Mouse (Mus musculus) thymus, postnatal 0 days (tissue): ENCODE results near the gene Itih3. TPM values are rescaled to one million over a fixed set of nuclear protein-coding genes. Genes with fewer than 3 reads are reported as not detected.

ENCODE experiments used
- DNase-seq: peaks from one replicate; pipeline ENCODE4 v3.0.0-alpha.2; 2015; ENCODE audit warnings: low spot score
- polyA plus RNA-seq: library from polyadenylated mRNA; unstranded; fragments of >200 nt; fragmentation: Nextera tagmentation; extraction: Ambion mirVana; gene quantifications from 2 replicates; pipeline ENCODE4 v1.2.1, GENCODE M21; 2015

Itih3 gene
- 0.16 and 0.24 TPM in 2 replicates for polyA plus RNA-seq

DNA sequence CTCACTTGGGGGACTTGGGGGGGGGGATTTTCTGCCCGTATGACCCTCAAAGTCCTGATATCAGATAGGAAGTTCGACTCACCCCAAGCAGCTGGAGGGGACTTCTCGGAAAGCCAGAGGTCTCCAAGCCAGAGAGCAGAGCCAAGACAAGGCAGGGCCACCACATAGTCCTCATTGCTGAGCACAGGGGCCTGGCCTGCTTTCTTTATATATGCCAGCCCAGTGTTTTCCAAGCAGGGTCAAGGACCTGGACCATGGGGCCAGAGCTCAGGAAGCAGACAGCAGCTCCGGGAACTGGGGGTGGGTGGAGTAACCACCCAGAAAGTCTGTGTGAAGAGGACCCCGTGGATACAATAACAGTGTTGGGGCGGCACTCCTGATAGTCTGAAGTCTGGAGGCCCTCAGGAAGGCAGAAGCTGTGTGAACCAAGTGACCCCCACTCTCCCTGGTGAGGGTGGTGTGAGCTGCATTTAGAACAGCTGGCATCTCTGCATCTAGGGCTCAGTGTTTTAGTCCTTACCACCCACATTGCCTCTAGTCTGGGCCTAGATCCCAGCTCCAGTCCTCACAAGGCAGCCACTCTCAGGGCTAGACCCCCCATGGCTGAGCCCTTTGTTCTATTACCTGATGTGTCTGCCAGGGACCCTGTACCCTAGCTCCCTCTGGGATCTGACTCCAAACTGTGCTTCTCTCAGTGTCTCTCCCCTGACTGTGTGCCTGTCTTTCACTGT, at the start of gene Itih3:
Gene Itih3, minus strand, starts transcription at position 386 of the 731 bp plus-strand sequence.
- DNase-seq: no peak

DNA sequence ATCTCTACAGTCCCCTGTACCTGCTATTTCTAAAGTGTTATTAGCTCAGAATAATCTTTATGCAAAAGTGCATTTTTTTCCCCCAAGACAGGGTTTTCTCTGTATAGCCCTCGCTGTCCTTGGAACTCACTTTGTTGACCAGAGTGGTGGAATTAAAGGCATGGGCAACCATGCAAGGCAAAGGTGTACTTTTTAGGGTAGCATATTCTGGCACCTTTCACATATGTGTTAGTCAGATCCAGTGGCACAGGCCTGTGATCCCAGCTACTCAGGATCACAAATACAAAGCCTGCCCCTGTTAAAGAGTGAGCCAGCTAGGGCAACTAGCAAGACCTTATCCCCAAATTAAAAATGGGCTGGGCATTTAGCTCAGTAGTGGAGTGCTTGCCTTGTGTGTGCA, 36.8 kb upstream of the Itih3 start:
- DNase-seq: no peak

DNA sequence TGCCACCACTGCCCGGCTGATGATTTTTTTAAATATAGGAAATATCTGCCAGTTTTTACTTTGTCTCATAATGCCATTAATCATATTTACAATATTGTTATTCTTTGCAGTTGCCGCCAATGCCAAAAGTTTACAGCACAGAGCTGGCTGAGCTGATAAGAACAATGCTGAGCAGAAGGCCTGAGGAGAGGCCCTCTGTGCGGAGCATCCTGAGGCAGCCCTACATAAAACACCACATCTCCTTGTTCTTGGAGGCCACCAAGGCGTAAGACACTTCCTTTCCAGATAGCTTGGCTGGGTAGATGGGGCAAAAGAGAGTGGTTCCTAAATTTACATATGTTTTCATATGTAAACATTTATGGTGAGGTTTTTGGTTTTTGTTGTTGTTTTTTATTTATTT, 35.5 kb upstream of the Itih3 start:
- DNase-seq: no peak

DNA sequence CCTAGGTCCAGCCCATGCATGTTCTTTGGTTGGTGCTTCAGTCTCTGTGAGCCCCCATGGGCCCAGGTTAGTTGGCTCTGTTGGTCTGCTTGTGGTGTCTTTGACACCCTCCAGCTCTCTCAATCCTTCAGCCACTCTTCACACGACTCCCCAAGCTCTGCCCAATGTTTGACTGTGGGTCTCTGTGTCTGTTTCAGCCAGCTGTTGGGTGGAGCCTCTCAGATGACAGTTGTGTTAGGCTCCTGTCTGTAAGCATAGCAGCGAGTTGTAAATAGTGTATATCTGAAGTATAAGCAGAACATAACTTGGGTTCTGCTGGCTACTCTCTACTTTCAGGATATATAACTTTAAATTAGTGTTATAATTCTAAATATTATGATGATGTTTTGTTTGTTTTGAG, 35.0 kb upstream of the Itih3 start:
- no peak for DNase-seq

DNA sequence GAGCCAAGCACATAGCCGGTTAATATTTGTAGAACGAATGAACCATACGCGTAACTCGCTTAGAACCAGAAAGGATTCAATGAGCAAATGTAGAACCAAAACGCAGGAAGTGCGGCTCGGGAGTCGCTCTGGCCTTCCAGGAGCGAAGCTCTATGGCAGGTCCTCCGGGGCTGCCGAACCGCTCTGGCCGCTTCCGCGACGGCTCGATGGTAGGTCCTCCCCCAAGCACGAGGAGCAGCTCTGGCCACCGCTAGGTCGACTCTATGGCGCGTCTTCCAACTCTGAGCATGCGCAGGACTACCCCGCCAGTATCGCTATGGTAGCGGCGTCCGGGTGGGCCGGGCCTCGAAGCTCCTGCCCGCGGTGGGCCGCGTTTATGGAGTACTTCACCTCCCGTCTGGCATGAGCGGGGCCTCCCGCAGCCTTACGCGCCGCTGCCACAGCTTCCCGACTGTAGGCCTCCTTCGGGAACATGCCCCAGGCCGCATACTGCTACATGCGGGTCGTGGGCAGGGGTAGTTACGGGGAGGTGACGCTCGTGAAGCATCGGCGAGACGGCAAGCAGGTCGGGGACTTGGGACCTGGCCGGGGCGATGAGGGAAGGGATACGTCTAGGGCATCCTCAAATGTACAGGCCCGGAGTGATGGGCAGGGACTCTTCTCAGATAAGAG, 27.7 kb upstream of the Itih3 start, which contains the start of gene Nek4:
Gene Nek4, plus strand, starts transcription at position 224 of the 672 bp plus-strand sequence.
- peak; percentile 97 for DNase-seq

DNA sequence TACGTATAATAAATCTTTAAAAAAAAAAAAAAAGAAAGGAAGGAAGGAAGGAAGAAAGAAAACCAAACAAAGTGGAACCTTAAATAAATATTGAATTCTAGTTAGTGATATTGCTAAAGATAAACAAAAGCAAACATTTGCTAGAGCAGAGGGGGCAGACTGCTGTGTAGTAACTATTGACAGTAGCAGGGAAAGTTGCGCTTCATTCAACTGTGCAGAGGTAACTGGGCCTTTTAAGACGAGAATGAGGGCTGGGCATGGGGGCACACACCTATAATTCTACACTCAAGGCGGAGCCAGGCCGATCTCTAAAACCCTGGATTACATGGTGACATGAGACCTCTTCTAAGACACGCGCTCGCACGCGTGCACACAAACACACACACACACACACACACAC, 26.4 kb upstream of the Itih3 start:
- no peak for DNase-seq

DNA sequence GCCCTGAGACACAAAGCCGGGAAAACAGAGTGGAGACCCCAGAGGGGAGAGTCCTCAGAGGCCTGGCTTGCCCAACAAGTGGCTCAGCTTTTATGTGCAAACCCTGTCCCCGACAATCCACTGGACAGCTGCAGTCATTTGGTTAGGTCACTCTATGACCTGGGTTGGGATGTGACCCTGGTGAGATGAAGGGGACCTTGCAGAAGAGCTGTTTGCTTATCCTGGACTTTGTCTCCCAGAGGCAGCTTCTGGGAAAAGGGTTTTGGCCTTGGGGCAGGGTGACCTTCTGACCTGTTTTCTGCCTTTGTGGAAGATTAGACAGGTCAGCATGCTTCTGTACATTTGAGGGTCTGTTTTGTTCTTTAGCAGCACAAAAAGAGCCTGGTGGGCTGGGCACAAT, 21.2 kb upstream of the Itih3 start:
- DNase-seq: no peak

DNA sequence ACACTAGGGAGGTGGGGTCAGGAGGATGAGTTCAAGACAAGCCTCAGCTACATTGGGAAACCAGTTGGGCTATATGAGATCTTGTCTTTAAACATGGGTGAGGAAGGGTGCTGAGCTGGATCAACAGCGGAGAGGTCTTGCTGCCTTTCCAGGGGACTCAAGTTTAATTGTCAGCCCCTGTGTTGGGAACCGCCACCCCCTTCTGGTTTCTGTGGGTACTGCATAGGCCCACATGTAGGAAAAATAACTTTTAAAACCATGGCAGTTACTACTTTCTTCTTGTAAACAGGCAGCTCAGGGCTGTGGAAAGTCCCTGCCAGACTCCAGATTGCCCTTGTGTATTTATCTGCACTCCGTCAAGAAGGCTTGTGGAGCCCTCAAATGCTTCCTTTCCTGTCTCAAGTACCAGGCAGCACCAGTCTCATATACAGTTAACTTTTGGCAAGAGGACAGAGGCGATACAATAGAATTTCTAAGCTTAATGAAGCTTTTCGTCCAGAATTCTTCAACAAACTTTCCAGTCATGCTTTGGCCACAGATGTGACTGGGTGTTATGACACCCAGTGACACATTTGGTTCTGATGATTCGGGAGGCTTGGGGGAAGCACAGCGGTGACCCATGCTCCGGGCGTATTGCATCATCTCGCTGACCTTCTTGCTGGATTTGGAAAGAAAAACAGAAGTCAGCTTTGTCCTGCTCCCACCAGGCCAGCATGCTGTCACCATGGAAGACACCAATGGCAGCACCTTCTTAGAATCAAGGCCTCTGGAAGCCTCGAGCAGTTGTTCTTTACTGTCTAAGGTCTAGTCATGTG, 20.5 kb upstream of the Itih3 start:
- DNase-seq: peak; percentile 38

DNA sequence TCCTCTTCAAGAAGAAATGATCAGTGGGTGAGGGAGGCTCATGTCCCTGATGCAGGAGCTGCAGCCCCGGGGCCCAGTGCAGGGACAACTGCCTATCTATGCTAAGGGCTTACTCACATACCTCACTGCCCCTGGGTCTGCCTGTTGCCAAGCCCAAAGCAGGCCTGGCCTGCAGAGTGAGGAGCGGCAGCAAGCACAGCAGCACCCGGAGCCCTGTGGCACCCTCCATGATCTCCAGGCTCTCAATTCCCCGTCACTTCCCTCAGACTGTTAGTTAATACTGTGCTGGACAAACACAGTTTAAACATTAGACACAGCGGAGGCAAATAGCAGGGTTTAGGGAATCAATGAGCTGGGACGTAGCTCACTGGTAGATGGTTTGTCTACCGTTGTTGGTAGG, 19.5 kb upstream of the Itih3 start, which contains the start of gene Itih1:
Gene Itih1, minus strand, starts transcription at position 252 of the 400 bp plus-strand sequence.
- DNase-seq: no peak

DNA sequence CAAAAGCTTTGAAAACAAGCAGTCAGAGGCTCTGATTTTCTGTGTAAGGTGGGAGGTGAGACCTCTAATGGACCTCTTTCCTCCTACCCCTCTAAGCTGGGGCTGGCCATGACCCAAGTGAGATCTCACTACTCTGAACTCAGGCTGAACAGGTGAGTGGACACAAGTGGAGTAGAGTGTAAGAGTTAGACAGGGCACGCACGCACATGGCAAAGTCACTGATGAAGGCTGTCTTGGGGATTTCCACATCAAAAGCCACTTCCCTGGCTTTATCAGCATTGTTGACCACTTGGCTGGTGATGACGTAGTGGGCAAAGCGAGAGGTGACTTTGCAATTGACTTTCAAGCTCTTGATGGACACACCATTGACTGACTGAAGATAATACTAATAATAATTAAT, 18.7 kb upstream of the Itih3 start:
- DNase-seq: no peak

DNA sequence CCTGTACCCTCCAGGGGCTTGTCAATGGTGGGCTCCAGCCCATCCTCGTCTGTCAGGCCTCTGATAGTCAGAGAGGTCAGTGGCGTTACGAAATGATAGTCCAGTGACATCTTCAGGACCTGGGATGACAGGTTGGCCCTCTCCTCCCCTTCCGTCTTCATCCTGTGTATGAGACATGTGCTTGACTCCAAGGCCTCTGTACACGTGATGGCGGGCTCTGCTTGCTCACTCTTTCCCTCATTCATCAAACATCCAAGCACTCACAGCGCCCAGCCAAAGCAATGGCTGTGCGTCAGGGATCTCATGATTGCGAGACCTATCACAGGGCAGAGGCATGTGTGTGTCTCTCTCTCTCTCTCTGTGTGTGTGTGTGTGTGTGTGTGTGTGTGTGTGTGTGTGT, 9.8 kb upstream of the Itih3 start:
- DNase-seq: no peak

DNA sequence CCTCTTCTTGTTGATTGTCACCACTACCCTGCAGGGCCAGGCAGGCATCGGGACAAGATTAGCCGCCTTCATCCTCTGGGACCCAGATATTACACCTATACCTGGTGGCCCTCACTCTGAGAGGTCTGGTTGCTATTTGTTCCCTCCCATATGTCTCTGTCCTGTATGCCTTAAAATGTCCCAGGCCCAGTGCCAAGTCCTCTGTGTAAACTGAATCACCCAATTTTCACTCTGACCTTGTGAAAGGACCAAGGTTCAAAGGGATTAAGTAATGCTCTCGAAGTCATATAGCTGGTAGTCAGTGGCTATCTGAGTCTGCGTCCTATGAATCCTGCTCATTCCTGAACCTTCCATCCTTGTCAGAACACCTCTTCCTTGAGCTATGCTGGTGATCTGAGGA, 6.8 kb upstream of the Itih3 start:
- no peak for DNase-seq

DNA sequence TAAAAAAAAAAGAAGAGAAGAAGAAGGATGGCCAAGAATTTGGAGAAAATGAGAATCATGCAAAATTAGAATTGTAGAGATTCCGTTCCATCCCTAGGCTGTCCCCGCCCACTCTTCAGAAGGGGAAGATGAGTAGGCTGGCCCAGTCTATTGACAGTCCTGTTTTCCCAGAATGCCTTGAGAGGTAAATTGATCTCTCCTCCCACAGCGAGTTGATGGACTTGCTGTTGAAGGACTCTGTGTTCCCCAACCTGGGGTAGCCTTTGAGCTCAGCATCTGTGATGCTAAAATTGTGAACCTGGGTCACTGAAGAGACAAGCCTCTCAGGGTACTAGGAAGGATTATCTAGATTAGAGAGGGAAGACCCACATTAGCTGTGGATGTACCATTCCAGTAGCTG, 1.9 kb upstream of the Itih3 start:
- no peak for DNase-seq

DNA sequence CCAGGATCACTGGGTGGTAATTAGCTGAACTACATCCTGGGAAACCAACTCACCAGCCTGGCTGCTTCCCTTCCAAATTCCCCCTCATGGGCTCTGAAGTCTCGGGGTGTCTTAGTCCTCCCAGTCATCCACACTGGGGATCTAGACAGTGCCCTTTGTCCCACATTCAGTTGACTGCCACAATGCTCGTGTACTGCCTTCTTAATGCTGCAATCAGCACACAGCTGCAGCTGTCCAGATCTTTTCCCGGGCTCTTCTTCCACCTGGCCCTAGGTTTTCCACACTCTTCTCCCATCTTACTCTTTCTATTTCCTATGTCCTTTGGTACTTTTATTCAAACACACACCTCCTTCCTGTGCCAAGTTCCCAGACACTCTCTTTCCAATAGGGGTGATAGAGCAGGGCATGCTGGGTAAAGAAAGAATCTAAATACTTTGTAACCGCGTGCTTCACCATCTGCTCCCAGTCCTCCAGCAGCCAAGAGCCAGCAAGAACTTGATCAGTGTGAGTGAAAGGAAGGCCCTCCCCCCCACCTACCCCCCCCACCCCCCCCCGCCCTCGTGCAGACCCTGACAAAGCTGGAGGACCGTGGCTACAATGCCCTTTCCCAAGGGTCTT, 1.4 kb downstream of the Itih3 start:
- DNase-seq: no peak

DNA sequence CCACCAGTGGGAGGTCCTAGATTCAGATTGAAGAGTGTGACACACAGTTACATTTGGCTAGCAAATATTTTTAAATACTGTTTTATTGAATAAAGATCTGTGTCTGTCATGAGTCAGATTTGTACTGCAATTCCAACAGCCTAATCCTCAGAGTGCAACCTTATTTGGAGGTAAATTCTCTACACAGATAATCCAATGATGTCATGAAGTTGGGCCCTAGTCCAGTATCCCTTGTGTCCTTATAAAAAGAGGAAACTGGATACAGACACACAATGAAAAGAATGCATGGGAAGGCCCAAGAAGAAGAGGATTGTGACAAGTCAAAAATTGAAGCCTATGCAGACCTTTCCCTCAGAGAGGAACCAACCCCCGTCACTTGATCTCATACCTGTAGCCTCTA, 7.0 kb downstream of the Itih3 start:
- no peak for DNase-seq

DNA sequence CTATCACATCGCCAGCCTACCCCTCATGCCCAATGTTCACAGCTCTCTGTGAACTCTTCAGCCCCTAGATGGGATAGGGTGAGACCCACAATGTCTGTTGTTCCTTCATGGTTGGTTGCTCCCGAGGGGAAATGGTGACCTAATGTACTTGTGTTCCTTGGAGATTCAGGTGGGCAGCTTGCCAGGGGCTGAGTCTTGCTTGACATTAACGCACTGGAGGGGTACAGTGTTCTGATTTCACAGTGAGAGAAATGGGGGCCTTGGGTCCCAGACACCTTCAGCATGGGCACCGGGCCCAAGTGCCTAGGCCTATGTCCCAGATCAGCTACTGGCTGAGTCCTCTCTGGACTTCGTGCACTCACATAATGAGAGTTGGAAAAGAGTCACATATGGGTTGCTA, 10.2 kb downstream of the Itih3 start:
- no peak for DNase-seq

DNA sequence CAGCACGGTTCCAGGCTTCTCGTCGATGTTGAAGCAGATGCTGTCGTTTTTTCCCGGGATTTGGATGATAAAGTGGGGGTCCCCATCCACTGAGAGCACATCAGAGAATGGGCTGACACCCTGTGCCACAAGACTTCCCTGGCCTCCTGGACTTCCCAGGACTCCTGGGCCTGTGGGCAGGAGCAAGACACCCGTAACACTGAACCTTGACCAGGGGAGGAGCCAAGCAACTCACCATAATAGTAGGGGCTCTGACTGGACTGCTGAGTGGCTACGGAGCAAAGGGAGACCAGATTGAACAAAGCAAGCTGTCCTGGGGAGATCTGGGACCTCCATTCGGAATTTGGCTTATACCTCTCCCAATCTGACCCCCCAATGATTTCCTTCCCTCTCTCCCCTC, 10.9 kb downstream of the Itih3 start:
- no peak for DNase-seq

DNA sequence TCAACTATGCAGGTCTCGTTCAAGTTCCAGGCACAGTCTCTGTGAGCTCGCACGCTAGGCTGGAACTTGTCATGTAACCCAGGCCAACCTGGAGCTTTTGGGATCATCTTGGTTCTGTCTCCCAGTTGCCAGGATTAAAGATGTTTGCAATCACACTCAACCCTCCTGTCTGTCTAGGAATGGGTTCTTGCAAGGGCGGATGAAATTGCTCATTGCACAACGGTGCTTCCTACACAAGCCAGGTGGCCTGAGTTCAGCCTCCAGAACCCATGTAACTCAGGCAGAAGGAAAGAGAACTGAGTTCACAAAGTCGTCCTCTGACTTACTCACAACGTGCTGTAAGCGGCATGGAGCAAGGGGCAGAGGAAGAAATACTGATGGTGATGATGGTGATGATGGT, 12.4 kb downstream of the Itih3 start:
- no peak for DNase-seq

DNA sequence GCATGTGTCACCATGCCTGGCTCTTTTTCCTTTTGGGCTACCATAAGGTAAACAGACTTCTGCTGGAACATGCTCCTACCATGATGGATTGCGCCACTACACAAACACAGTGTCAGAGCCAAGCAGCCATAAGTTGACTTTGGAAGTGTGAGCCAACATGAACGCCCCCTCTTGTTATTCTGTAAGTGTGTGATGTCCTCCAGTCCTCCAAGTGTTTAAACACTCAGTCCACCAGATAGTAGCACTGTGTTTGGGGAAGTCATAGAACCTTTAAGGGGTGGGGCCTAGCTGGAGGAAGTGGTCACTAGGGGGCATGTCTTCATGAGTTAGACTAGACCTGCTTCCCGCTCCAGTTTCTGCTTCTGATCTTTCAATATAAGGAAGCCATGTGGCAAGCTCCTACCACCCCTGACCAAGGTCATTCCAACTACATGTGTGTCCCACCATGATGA, 15.7 kb downstream of the Itih3 start:
- DNase-seq: no peak

DNA sequence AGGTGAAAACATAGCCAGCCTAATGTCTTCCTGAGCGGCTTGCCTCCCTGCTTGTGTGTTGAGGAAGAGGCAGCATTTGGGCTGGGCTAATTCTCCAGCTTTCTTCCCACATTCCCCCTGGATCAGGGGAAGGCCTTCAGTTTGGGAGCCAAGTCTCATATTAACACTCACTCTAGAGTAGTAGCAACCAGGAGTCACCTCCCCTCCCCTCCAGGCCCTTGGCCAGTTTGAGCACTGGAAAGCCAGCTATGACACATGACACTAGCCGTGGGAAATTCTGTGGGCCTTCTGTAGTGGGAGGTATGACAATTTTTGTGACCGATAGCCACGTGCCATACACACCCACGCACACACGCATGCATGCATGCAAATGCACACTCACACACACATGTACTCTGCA, 17.6 kb downstream of the Itih3 start:
- no peak for DNase-seq

DNA sequence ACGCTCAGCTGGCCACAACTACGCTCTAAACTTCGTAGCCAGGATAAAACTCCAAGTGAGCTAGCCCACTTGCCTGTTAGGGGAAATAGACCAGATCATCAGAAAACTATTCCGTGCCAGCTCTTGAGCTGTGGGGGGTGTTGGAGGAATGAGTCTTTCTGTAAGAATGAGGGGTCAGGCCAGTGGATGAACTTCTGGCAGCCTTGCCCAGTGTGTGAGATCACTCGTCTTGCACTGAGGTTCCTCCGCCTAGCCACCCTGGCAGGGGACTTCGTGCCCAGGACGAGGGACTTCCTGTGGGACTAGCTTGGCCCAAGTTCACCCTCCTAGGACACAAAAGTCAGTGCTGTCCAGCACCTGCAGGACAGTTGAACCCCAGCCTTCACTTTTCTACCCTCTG, 19.3 kb downstream of the Itih3 start:
- DNase-seq: no peak

DNA sequence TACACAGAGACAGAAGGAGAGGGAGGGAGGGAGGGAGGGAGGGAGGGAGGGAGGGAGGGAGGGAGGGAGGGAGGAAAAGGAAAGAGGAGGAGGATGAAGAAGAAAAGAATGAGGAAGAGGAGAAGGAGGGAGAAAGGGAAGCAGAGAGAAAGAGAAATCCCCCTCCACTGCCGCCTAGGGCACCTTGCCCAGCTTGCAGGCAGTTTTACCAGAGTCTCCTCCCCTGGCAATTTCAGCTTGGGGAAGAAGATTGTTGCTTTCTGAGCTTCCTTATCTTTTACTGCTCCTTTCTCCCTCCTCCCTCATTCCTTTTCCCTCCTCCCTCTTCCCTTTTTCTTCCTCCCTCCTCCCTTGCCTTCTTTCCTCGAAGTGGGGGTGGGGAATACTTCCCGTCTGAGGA, 20.5 kb downstream of the Itih3 start:
- DNase-seq: no peak
